Mouse (Mus musculus) intestine, embryonic 14.5 days (tissue): ENCODE measurements at regions not wholly inside any gene's neighbourhood (a gene's known extent, or its start where the extent isn't known, plus 50 kb on each side); places are given as distances from the start of the nearest gene placed in this dataset.

Experiments
- ATAC-seq: fragments of 200-750 bp; cut with Nextera tagmentation; replicated peaks from 2 replicates; pipeline ENCODE4 v1.8.0; 2017; ENCODE audit warnings: low read depth, moderate number of reproducible peaks, moderate TSS enrichment, moderate library complexity; ENCODE audit not compliant: low FRiP score, low TSS enrichment
- DNase-seq: peaks from one replicate; pipeline ENCODE4 v3.0.0-alpha.2; 2018; ENCODE audit warnings: low spot score
- H3K27ac ChIP-seq: fragments of 300-500 bp; sonication (generic); 2 replicates; pipeline ENCODE4 v1.5.1; 2014; ENCODE audit warnings: low read depth, mild to moderate bottlenecking, control low read depth
- H3K27me3 ChIP-seq: fragments of 300-500 bp; sonication (generic); replicated peaks from 2 replicates; pipeline ENCODE4 v1.6.1; 2014; ENCODE audit warnings: low read length, control low read depth; ENCODE audit not compliant: control insufficient read depth, insufficient read depth
- H3K36me3 ChIP-seq: fragments of 300-500 bp; sonication (generic); 2 replicates; pipeline ENCODE4 v1.6.1; 2014; ENCODE audit warnings: low read length, control low read depth; ENCODE audit not compliant: control insufficient read depth, insufficient read depth
- H3K4me1 ChIP-seq: fragments of 300-500 bp; sonication (generic); replicated peaks from 2 replicates; pipeline ENCODE4 v1.6.1; 2014; ENCODE audit warnings: low read length, control low read depth, mixed read lengths; ENCODE audit not compliant: control insufficient read depth, insufficient read depth
- H3K4me2 ChIP-seq: fragments of 300-500 bp; sonication (generic); 2 replicates; pipeline ENCODE4 v1.6.1; 2014; ENCODE audit warnings: low read length
- H3K4me3 ChIP-seq: fragments of 300-500 bp; sonication (generic); 2 replicates; pipeline ENCODE4 v1.5.1; 2014; ENCODE audit warnings: low read depth, low read length, control low read depth, mixed read lengths
- H3K9ac ChIP-seq: fragments of 300-500 bp; sonication (generic); 2 replicates; pipeline ENCODE4 v1.6.1; 2014; ENCODE audit warnings: mild to moderate bottlenecking, low read length
- H3K9me3 ChIP-seq: fragments of 300-500 bp; sonication (generic); 2 replicates; pipeline ENCODE4 v1.6.1; 2016; ENCODE audit warnings: low read length, control low read depth; ENCODE audit not compliant: control insufficient read depth
- WGBS: fragments of 180-500 bp; shearing (Covaris S2); extraction: QIAGEN DNeasy Blood & Tissue Kit; methylation state at CpG from one replicate; pipeline ENCODE4 v1.1.7; 2014; 5-methylcytosine and 5-hydroxymethylcytosine counted together

DNA sequence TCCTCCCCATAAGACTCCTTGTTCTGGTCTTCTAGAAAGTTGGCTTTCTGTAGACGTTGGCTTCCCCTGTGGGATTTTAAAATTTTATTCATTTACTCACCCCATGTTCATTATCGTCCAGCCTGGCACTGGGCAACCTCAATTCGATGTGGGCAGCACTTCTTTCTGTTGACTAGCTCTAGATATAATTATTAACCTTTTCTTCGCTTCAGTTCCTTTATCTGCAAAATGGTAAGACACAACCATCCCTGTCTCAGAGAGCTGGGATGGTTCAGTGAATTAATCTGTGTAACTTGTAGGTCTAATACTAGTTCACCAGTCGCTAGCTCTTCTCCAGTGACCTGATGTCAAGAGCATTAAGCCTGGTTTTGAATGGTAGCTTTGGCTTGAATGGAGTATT, 89.9 kb upstream of the Plxnc1 start:
- H3K9me3 ChIP-seq, result no peaks in the 10 kb centered on the region
- no peaks in the 10 kb centered on the region for H3K36me3 ChIP-seq
- no peak overlapping the region for H3K27ac ChIP-seq
- 87% methylated on average over 5 of the region's 5 CpGs for WGBS
- ATAC-seq (no peak), DNase-seq (no peak)
- no peaks in the 10 kb centered on the region for H3K27me3 ChIP-seq
- H3K4me2 ChIP-seq, result no peak overlapping the region
- no peaks in the 10 kb centered on the region for H3K4me1 ChIP-seq
- H3K9ac ChIP-seq, result no peak overlapping the region
- H3K4me3 ChIP-seq, result no peak overlapping the region

DNA sequence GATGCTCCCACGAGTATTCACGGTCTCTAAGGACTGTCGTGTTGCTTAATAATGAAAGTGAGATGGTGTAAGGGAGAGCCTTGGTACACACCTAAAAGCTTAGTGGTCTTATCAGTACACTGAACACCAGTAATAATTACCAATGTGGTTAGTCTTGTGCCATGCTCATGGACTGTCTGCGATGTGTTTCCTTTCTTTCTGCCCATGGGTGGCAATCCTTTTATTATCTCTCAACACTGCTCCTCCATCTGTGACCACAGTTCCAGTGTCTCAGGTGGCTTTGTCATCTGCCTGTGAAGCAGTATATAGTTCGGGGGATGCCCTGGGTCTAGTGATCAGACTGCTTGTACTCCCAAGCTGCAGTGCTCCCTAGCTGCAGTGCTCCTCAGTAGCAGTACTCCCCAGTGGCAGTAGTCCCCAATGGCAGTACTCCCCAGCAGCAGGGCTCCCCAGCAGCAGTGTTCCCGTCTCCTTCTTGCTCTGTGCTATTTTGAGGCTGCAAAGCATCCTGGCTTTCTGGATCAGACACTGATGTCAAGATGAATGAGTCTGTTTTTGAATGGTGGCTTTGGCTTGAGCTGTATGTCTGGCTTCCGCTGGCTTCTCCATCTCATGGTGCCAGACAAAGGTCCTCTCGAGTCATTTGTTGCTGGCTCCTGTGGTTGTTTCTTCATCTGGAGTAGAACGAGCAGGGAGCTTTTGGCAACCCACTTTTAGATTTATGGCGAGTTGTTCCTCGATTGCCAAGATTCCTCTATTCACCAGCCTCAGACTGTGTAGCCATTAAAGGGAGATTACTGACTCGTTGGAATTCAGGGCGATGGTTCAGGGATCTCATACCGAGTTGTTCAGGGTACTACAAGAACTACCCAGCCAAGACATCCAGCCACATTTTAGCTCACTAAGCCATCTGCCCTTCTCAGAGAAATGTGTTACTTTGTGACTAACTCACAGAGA, 88.4 kb upstream of the Plxnc1 start:
- Histone ChIP-seq H3K27ac (no peak overlapping the region), H3K4me3 (no peak overlapping the region), H3K36me3 (no peaks in the 10 kb centered on the region), H3K9ac (no peak overlapping the region), H3K4me2 (no peak overlapping the region), H3K9me3 (no peaks in the 10 kb centered on the region), H3K4me1 (no peaks in the 10 kb centered on the region), H3K27me3 (no peaks in the 10 kb centered on the region)
- ATAC-seq (no peak), DNase-seq (no peak)
- 80% methylated on average over 14 of the region's 14 CpGs for WGBS

DNA sequence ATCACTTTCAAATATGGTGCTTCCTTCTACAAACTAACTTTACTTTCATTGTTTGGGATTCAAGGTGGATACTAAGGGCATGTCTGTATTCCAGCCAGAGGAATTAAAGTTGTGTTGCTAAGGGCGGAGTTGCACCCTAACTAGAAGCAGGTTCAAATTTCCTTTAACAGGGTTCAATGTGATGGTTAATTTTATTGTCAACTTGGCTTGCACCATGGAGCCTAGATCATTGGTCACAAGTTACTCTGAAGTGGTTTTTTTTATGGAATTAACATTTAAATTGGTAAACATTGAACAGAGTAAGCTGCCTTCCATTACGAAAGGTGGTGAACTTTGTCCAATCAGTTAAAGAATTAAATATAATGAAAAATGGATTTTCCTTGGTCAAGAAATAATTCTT, 86.7 kb upstream of the Plxnc1 start:
- Histone ChIP-seq H3K4me2 (no peak overlapping the region), H3K9ac (no peak overlapping the region), H3K27me3 (no peaks in the 10 kb centered on the region), H3K4me3 (no peak overlapping the region), H3K36me3 (no peaks in the 10 kb centered on the region), H3K4me1 (no peaks in the 10 kb centered on the region), H3K9me3 (no peaks in the 10 kb centered on the region), H3K27ac (no peak overlapping the region)
- ATAC-seq (no peak), DNase-seq (no peak)
- WGBS, result 91% methylated on average over 2 of the region's 2 CpGs

- Histone ChIP-seq H3K4me2 (no peak overlapping the region), H3K4me1 (no peaks in the 10 kb centered on the region), H3K9ac (no peak overlapping the region), H3K4me3 (no peak overlapping the region), H3K27me3 (no peaks in the 10 kb centered on the region), H3K27ac (no peak overlapping the region), H3K36me3 (no peaks in the 10 kb centered on the region), H3K9me3 (no peaks in the 10 kb centered on the region)
- ATAC-seq, result no peak
- 53% methylated on average over 5 of the region's 5 CpGs for WGBS
- DNase-seq, result no peak
Measured at GRCm38 (mm10) chr10:95030801-95031200, 86.2 kb upstream of the Plxnc1 start.

GRCm38 (mm10) chr10:95029554-95029953, 84.9 kb upstream of the Plxnc1 start:
- Histone ChIP-seq H3K9ac (no peak overlapping the region), H3K4me1 (no peaks in the 10 kb centered on the region), H3K4me2 (no peak overlapping the region), H3K36me3 (no peaks in the 10 kb centered on the region), H3K9me3 (no peaks in the 10 kb centered on the region), H3K4me3 (no peak overlapping the region), H3K27me3 (no peaks in the 10 kb centered on the region), H3K27ac (no peak overlapping the region)
- 57% methylated on average over 3 of the region's 3 CpGs for WGBS
- no peak for ATAC-seq
- DNase-seq, result no peak

- Histone ChIP-seq H3K27ac (no peak overlapping the region), H3K9ac (no peak overlapping the region), H3K27me3 (no peaks in the 10 kb centered on the region), H3K9me3 (no peaks in the 10 kb centered on the region), H3K4me2 (no peak overlapping the region), H3K4me3 (no peak overlapping the region), H3K36me3 (no peaks in the 10 kb centered on the region), H3K4me1 (no peaks in the 10 kb centered on the region)
- WGBS, result 86% methylated on average over 12 of the region's 12 CpGs
- DNase-seq (no peak), ATAC-seq (no peak)
Measured at GRCm38 (mm10) chr10:95025569-95026327, 81.1 kb upstream of the Plxnc1 start.

- Histone ChIP-seq H3K4me2 (no peak overlapping the region), H3K4me1 (no peaks in the 10 kb centered on the region), H3K36me3 (no peaks in the 10 kb centered on the region), H3K9me3 (no peaks in the 10 kb centered on the region), H3K4me3 (no peak overlapping the region), H3K27me3 (no peaks in the 10 kb centered on the region), H3K27ac (no peak overlapping the region), H3K9ac (no peak overlapping the region)
- ATAC-seq (no peak), DNase-seq (no peak)
- 54% methylated on average over 1 of the region's 1 CpGs for WGBS
Measured at GRCm38 (mm10) chr10:95021209-95021608, 76.6 kb upstream of the Plxnc1 start.

DNA sequence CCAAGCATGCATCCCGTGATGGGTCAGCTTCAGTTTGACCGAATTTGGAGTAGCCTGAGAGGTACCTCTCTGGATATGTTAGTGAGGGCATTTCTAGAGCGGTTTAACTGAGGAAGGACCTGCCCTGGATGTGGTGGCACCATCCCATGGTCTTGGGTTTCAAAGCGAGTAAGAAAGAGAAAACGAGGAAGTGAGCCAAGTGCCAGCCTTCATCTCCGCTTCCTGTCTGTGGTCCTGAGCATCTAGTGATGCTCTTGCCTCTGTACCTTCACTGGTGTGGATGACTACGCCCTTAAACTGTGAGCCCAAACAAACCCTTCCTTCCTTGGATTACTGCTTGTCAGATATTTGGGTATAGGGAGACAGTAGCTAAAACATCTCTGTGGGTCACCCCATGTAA, 72.3 kb upstream of the Plxnc1 start:
- H3K9ac ChIP-seq, result no peak overlapping the region
- H3K4me3 ChIP-seq, result no peak overlapping the region
- H3K36me3 ChIP-seq, result no peaks in the 10 kb centered on the region
- no peaks in the 10 kb centered on the region for H3K4me1 ChIP-seq
- H3K27ac ChIP-seq, result no peak overlapping the region
- no peaks in the 10 kb centered on the region for H3K9me3 ChIP-seq
- ATAC-seq (no peak), DNase-seq (no peak)
- no peak overlapping the region for H3K4me2 ChIP-seq
- WGBS, result 89% methylated on average over 7 of the region's 7 CpGs
- no peaks in the 10 kb centered on the region for H3K27me3 ChIP-seq
